Mouse (Mus musculus) thymus, adult 2 months (tissue): ENCODE data around the gene Mrgprd. TPM values are rescaled to one million over a fixed set of nuclear protein-coding genes. Genes with fewer than 3 reads are reported as not detected.
A peak's percentile ranks its signal among the peaks of the same experiment; 100 is the strongest.

Source experiments
- DNase-seq: peaks from one replicate; pipeline ENCODE4 v3.0.0; 2021
- H3K27ac ChIP-seq: fragments of 200-500 bp; 2 replicates; pipeline ENCODE4 v1.5.1; 2012; ENCODE audit warnings: low read length, control low read depth; ENCODE audit not compliant: control insufficient read depth, insufficient read depth
- H3K27me3 ChIP-seq: fragments of 200-500 bp; 2 replicates; pipeline ENCODE4 v1.6.1; 2012; ENCODE audit warnings: mild to moderate bottlenecking, low read length, moderate library complexity, mixed read lengths; ENCODE audit not compliant: control insufficient read depth, insufficient read depth
- H3K36me3 ChIP-seq: fragments of 200-500 bp; 2 replicates; pipeline ENCODE4 v1.6.1; 2012; ENCODE audit warnings: mild to moderate bottlenecking, low read length, moderate library complexity; ENCODE audit not compliant: control insufficient read depth, insufficient read depth
- H3K4me1 ChIP-seq: fragments of 200-500 bp; replicated peaks from 2 replicates; pipeline ENCODE4 v1.6.1; 2012; ENCODE audit warnings: low read length; ENCODE audit not compliant: control insufficient read depth, insufficient read depth
- H3K4me3 ChIP-seq: fragments of 200-500 bp; 2 replicates; pipeline ENCODE4 v1.5.1; 2012; ENCODE audit warnings: mild to moderate bottlenecking, low read length, control low read depth, moderate library complexity; ENCODE audit not compliant: control insufficient read depth, insufficient read depth
- CTCF ChIP-seq: fragments of 200-500 bp; IDR thresholded peaks from 2 replicates; pipeline ENCODE4 v1.5.1; 2012; ENCODE audit warnings: mild to moderate bottlenecking, control low read depth, low read length, moderate library complexity, borderline replicate concordance; ENCODE audit not compliant: control insufficient read depth, poor library complexity, insufficient read depth; ENCODE audit errors: extremely low read depth
- POLR2A ChIP-seq: fragments of 200-500 bp; IDR thresholded peaks from 2 replicates; pipeline ENCODE4 v1.6.1; 2012; ENCODE audit warnings: mild to moderate bottlenecking, low read length, control low read depth, moderate library complexity; ENCODE audit not compliant: control insufficient read depth, poor library complexity, insufficient read depth; ENCODE audit errors: extremely low read depth
- WGBS: fragments of 180-500 bp; shearing (Covaris S2); methylation state at CpG from one replicate; pipeline ENCODE4 v1.1.7; 2018; 5-methylcytosine and 5-hydroxymethylcytosine counted together
- polyA plus RNA-seq: library from polyadenylated mRNA; depleted of rRNA; stranded (reverse); fragments of >200 nt; gene quantifications from 2 replicates; pipeline ENCODE4 v1.2.3, GENCODE M21; 2012

The Mrgprd gene
- polyA plus RNA-seq, 1 experiment: not detected

GRCm38 (mm10) chr7:145293859-145294258 is 20.8 kb upstream of the Mrgprd start:
- Histone ChIP-seq H3K4me3 (no peak overlapping the region), H3K27ac (no peak overlapping the region), H3K27me3 (no peaks in the 10 kb centered on the region), H3K36me3 (no peaks in the 10 kb centered on the region), H3K4me1 (no peaks in the 10 kb centered on the region)
- peak; percentile 18 for DNase-seq
- TF ChIP-seq POLR2A (no peak), CTCF (no peak)
- 48% methylated on average over 6 of the region's 6 CpGs for WGBS

GRCm38 (mm10) chr7:145298666-145299490 is 15.8 kb upstream of the Mrgprd start:
- Histone ChIP-seq H3K36me3 (no peaks in the 10 kb centered on the region), H3K4me1 (no peaks in the 10 kb centered on the region), H3K27me3 (no peaks in the 10 kb centered on the region), H3K27ac (no peak overlapping the region), H3K4me3 (no peak overlapping the region)
- TF ChIP-seq CTCF: no peak
- no peak for TF ChIP-seq POLR2A
- 82% methylated on average over 3 of the region's 3 CpGs for WGBS
- DNase-seq: no peak

- Histone ChIP-seq H3K36me3 (no peaks in the 10 kb centered on the region), H3K27me3 (no peaks in the 10 kb centered on the region), H3K27ac (no peak overlapping the region), H3K4me1 (no peaks in the 10 kb centered on the region), H3K4me3 (no peak overlapping the region)
- no peak for DNase-seq
- whole genome bisulfite sequencing: 81% methylated on average over 7 of the region's 7 CpGs
- TF ChIP-seq CTCF: no peak
These were observed 14.9 kb upstream of the Mrgprd start for GRCm38 (mm10) chr7:145299562-145300320.

- H3K4me3 ChIP-seq: no peak within 1 kb of the TSS
- no peak within 1 kb of the TSS for H3K27ac ChIP-seq
- no peak for TF ChIP-seq CTCF
- no peak for TF ChIP-seq POLR2A
- no peaks in the 10 kb centered on the region for H3K27me3 ChIP-seq
- 75% methylated on average over 12 of the region's 13 CpGs for WGBS
- H3K4me1 ChIP-seq: no peaks in the 10 kb centered on the region
- H3K36me3 ChIP-seq: no peaks in the 10 kb centered on the region
- DNase-seq: no peak
These were observed 14.2 kb upstream of the Mrgprd start, which contains the start of gene Mrgprf for GRCm38 (mm10) chr7:145300321-145301007. Gene Mrgprf, plus strand, starts transcription at chr7:145300828.

GRCm38 (mm10) chr7:145301008-145301340 is 13.7 kb upstream of the Mrgprd start:
- TF ChIP-seq CTCF (no peak), POLR2A (no peak)
- Histone ChIP-seq H3K4me3 (no peak overlapping the region), H3K27me3 (no peaks in the 10 kb centered on the region), H3K36me3 (no peaks in the 10 kb centered on the region), H3K4me1 (no peaks in the 10 kb centered on the region), H3K27ac (no peak overlapping the region)
- DNase-seq: no peak

- H3K36me3 ChIP-seq: no peaks in the 10 kb centered on the region
- H3K27ac ChIP-seq: no peak overlapping the region
- 95% methylated on average over 6 of the region's 6 CpGs for WGBS
- DNase-seq: no peak
- no peak overlapping the region for H3K4me3 ChIP-seq
- TF ChIP-seq POLR2A (no peak), CTCF (no peak)
- H3K27me3 ChIP-seq: no peaks in the 10 kb centered on the region
- H3K4me1 ChIP-seq: no peaks in the 10 kb centered on the region
These were observed 13.2 kb upstream of the Mrgprd start for GRCm38 (mm10) chr7:145301341-145302005.
